Mouse (Mus musculus) adrenal gland, postnatal 10 days (tissue): ENCODE results near the gene Fnbp1. TPM values are rescaled to one million over a fixed set of nuclear protein-coding genes. Genes with fewer than 3 reads are reported as not detected.
A peak's percentile ranks its signal among the peaks of the same experiment; 100 is the strongest.

Experiments used
- DNase-seq: peaks from one replicate; pipeline ENCODE4 v3.0.0; 2021; ENCODE audit warnings: mixed read lengths
- total RNA-seq, 2 experiments: library from RNA; stranded (reverse); gene quantifications; 2 replicates each; pipeline ENCODE4 v1.2.3; 2021

Gene Fnbp1
- total RNA-seq, 2 experiments from 2014 or later, result 48.1 to 58.5 TPM

- peak; percentile 92 for DNase-seq
Measured at GRCm38 (mm10) chr2:31151892-31152812, 10.3 kb upstream of the Fnbp1 start, which contains the start of gene Gpr107. TSS of gene Gpr107 (plus strand) at chr2:31152316.

GRCm38 (mm10) chr2:31150762-31151161 is 9.0 kb upstream of the Fnbp1 start:
- no peak for DNase-seq

GRCm38 (mm10) chr2:31147054-31147453 is 5.2 kb upstream of the Fnbp1 start:
- no peak for DNase-seq

- no peak for DNase-seq
Measured at GRCm38 (mm10) chr2:31144901-31145300, 3.1 kb upstream of the Fnbp1 start.

- DNase-seq, result no peak
Measured at GRCm38 (mm10) chr2:31143768-31144695, 2.2 kb upstream of the Fnbp1 start.

- DNase-seq, result no peak
Measured at GRCm38 (mm10) chr2:31143326-31143725, 1.5 kb upstream of the Fnbp1 start.

GRCm38 (mm10) chr2:31142505-31142904 is 697 bp upstream of the Fnbp1 start:
- no peak for DNase-seq

GRCm38 (mm10) chr2:31141074-31141866 is 538 bp downstream of the Fnbp1 start:
- peak; percentile 58 for DNase-seq

- no peak for DNase-seq
Measured at GRCm38 (mm10) chr2:31140772-31141073, 1.1 kb downstream of the Fnbp1 start.

GRCm38 (mm10) chr2:31139991-31140771 is 1.6 kb downstream of the Fnbp1 start:
- no peak for DNase-seq

GRCm38 (mm10) chr2:31139174-31139632 is 2.6 kb downstream of the Fnbp1 start:
- no peak for DNase-seq

GRCm38 (mm10) chr2:31137018-31137590 is 4.7 kb downstream of the Fnbp1 start:
- no peak for DNase-seq

GRCm38 (mm10) chr2:31136338-31136737 is 5.5 kb downstream of the Fnbp1 start:
- no peak for DNase-seq

- DNase-seq, result no peak
Measured at GRCm38 (mm10) chr2:31135512-31135931, 6.3 kb downstream of the Fnbp1 start.

- no peak for DNase-seq
Measured at GRCm38 (mm10) chr2:31133981-31134380, 7.8 kb downstream of the Fnbp1 start.

- DNase-seq, result no peak
Measured at GRCm38 (mm10) chr2:31132682-31133081, 9.1 kb downstream of the Fnbp1 start.

GRCm38 (mm10) chr2:31130815-31131299 is 11.0 kb downstream of the Fnbp1 start:
- DNase-seq, result peak; percentile 40

- no peak for DNase-seq
Measured at GRCm38 (mm10) chr2:31129742-31130518, 11.9 kb downstream of the Fnbp1 start.

- peak; percentile 67 for DNase-seq
Measured at GRCm38 (mm10) chr2:31127899-31128298, 13.9 kb downstream of the Fnbp1 start.

GRCm38 (mm10) chr2:31127219-31127618 is 14.6 kb downstream of the Fnbp1 start:
- DNase-seq, result no peak
